Mouse (Mus musculus) liver, adult 2 months (tissue): ENCODE measurements around the gene Itprid1. TPM values are rescaled to one million over a fixed set of nuclear protein-coding genes. Genes with fewer than 3 reads are reported as not detected.

Experiments
- DNase-seq: peaks from one replicate; pipeline ENCODE4 v3.0.0-alpha.2; 2011; ENCODE audit warnings: low read depth, low spot score; ENCODE audit errors: extremely low read depth
- H3K27ac ChIP-seq: fragments of 200-500 bp; replicated peaks from 2 replicates; pipeline ENCODE4 v1.5.1; 2012; ENCODE audit warnings: low read depth, mild to moderate bottlenecking, control low read depth, inconsistent platforms, low read length; ENCODE audit not compliant: insufficient read depth
- H3K27me3 ChIP-seq: fragments of 200-500 bp; 2 replicates; pipeline ENCODE4 v1.6.1; 2012; ENCODE audit warnings: mild to moderate bottlenecking, moderate library complexity, low read length, inconsistent platforms; ENCODE audit not compliant: control insufficient read depth, insufficient read depth
- H3K36me3 ChIP-seq: fragments of 200-500 bp; 2 replicates; pipeline ENCODE4 v1.6.1; 2012; ENCODE audit warnings: low read length, inconsistent platforms; ENCODE audit not compliant: control insufficient read depth, insufficient read depth
- H3K4me1 ChIP-seq: fragments of 200-500 bp; 2 replicates; pipeline ENCODE4 v1.6.1; 2011; ENCODE audit warnings: low read length; ENCODE audit not compliant: control insufficient read depth, insufficient read depth
- H3K4me3 ChIP-seq: fragments of 200-500 bp; 2 replicates; pipeline ENCODE4 v1.5.1; 2011; ENCODE audit warnings: low read depth, mild to moderate bottlenecking, control low read depth, low read length, moderate library complexity; ENCODE audit not compliant: insufficient read depth
- H3K79me2 ChIP-seq: fragments of 200-500 bp; 2 replicates; pipeline ENCODE4 v1.6.1; 2012; ENCODE audit warnings: inconsistent platforms, mild to moderate bottlenecking, low read length, moderate library complexity; ENCODE audit not compliant: control insufficient read depth, insufficient read depth
- H3K9ac ChIP-seq: fragments of 200-500 bp; 2 replicates; pipeline ENCODE4 v1.6.1; 2012; ENCODE audit warnings: low read depth, mild to moderate bottlenecking, control low read depth, inconsistent platforms, low read length
- CTCF ChIP-seq: fragments of 200-500 bp; IDR thresholded peaks from 2 replicates; pipeline ENCODE4 v1.5.1; 2011; ENCODE audit warnings: low read depth, low read length, control low read depth
- POLR2A ChIP-seq: fragments of 200-500 bp; IDR thresholded peaks from 2 replicates; pipeline ENCODE4 v1.6.1; 2011; ENCODE audit warnings: low read length, control low read depth; ENCODE audit not compliant: insufficient read depth; ENCODE audit errors: extremely low read depth
- WGBS: fragments of 180-500 bp; shearing (Covaris S2); methylation state at CpG from one replicate; pipeline ENCODE4 v1.1.7; 2018; 5-methylcytosine and 5-hydroxymethylcytosine counted together
- polyA plus RNA-seq: library from polyadenylated mRNA; depleted of rRNA; stranded (reverse); fragments of >200 nt; gene quantifications from 2 replicates; pipeline ENCODE4 v1.2.3, GENCODE M21; 2012; rRNA removed
- total RNA-seq: library from RNA; depleted of rRNA; stranded (reverse); fragments of >200 nt; gene quantifications from 2 replicates; pipeline ENCODE4 v1.2.3, GENCODE M21; 2014; rRNA removed

The Itprid1 gene
- total and polyA plus RNA-seq, 2 experiments, result not detected

DNA sequence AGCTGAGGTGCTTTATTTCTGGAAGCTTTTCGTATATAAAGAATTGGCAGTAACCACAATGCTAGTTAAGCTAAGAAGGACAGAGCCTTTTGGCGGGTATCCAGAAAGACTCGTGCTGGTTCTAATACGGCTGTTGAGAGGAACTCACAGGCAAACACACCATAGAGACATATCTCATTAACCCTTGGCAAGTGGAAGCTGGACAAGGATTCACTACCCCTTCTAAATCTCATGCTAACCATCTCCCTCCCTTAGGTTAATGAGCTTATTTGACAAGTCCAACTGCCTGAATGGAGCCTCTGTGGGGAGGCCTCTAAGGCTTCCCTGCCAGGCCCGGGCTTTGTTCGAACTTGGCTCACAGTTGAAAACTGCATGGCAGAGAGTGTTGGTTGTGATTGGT is 190.6 kb downstream of the Itprid1 start:
- 82% methylated on average over 6 of the region's 6 CpGs for WGBS
- no peaks in the 10 kb centered on the region for H3K4me1 ChIP-seq
- H3K27me3 ChIP-seq, result no peaks in the 10 kb centered on the region
- no peak for DNase-seq
- H3K27ac ChIP-seq, result no peak overlapping the region
- no peak overlapping the region for H3K9ac ChIP-seq
- TF ChIP-seq CTCF (no peak), POLR2A (no peak)
- no peak overlapping the region for H3K4me3 ChIP-seq
- no peaks in the 10 kb centered on the region for H3K36me3 ChIP-seq
- no peaks in the 10 kb centered on the region for H3K79me2 ChIP-seq

DNA sequence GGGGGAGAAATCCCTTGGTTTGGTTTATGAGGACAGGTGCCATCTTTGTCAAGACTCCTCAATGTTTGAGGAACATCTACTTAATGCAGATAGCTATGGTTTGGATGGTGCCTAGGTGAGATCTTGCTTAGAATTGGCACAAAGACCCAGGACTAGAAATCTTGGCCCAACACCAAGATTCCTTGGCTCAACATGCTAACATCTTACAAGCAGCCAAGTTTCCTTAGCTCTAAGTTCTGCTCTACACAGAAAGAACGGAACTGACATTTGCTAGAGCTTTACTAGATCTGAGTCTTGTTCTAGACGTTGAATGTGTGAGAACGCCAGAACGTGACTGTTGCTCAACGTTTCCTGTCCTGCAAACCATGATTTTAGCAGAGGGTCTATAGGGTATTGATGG is 191.3 kb downstream of the Itprid1 start:
- no peaks in the 10 kb centered on the region for H3K79me2 ChIP-seq
- WGBS, result 81% methylated on average over 5 of the region's 5 CpGs
- H3K9ac ChIP-seq, result no peak overlapping the region
- no peaks in the 10 kb centered on the region for H3K36me3 ChIP-seq
- DNase-seq, result no peak
- no peak overlapping the region for H3K4me3 ChIP-seq
- H3K27ac ChIP-seq, result no peak overlapping the region
- TF ChIP-seq CTCF (no peak), POLR2A (no peak)
- H3K27me3 ChIP-seq, result no peaks in the 10 kb centered on the region
- no peaks in the 10 kb centered on the region for H3K4me1 ChIP-seq

Other genes with a start within 250 kb of the Itprid1 start
- gene Neurod6, start 155.6 kb upstream of the Itprid1 start, total RNA-seq, result not detected in 2 replicates
- not detected in 2 replicates for gene Neurod6, start 155.6 kb upstream of the Itprid1 start, polyA plus RNA-seq
- not detected in 2 replicates for gene Ppp1r17, start 180.6 kb downstream of the Itprid1 start, total RNA-seq
- not detected in 2 replicates for gene Ppp1r17, start 180.6 kb downstream of the Itprid1 start, polyA plus RNA-seq